Mouse (Mus musculus) MEL (cell line): ENCODE results near the gene Gemin5. TPM values are rescaled to one million over a fixed set of nuclear protein-coding genes. Genes with fewer than 3 reads are reported as not detected.

Source experiments
- DNase-seq: peaks from one replicate; pipeline ENCODE4 v3.0.0; 2011; ENCODE audit warnings: low read depth, low spot score
- H3K27ac ChIP-seq: 2 replicates; pipeline ENCODE4 v1.5.1; 2012; ENCODE audit warnings: low read depth, mild to moderate bottlenecking, control low read depth, low read length, moderate library complexity; ENCODE audit not compliant: control insufficient read depth
- H3K27me3 ChIP-seq, 2 experiments: fragments of 150-350 bp in 1 of 2; sonication (generic) in 1 of 2; 2 replicates each; pipeline ENCODE4 v1.6.1; 2012; ENCODE audit warnings: low read length in 2 of 2, mild to moderate bottlenecking in 2 of 2, improper control_type of control experiment in 1 of 2, moderate library complexity in 1 of 2; ENCODE audit not compliant: insufficient read depth in 2 of 2, control insufficient read depth in 1 of 2
- H3K36me3 ChIP-seq, 2 experiments: 2 replicates each; pipeline ENCODE4 v1.6.1; 2012 to 2014; ENCODE audit warnings: low read length in 2 of 2, improper control_type of control experiment in 1 of 2, inconsistent platforms in 1 of 2, mild to moderate bottlenecking in 1 of 2; ENCODE audit not compliant: insufficient read depth in 2 of 2, control insufficient read depth in 1 of 2
- H3K4me1 ChIP-seq, 2 experiments: fragments of 150-350 bp in 1 of 2; sonication (generic) in 1 of 2; 2 replicates each; pipeline ENCODE4 v1.6.1; 2012; ENCODE audit warnings: low read length in 2 of 2, improper control_type of control experiment in 1 of 2, mild to moderate bottlenecking in 1 of 2; ENCODE audit not compliant: insufficient read depth in 2 of 2, control insufficient read depth in 1 of 2
- H3K4me3 ChIP-seq, 2 experiments: fragments of 150-350 bp in 1 of 2; sonication (generic) in 1 of 2; 2 replicates each; pipeline ENCODE4 v1.5.1; 2012; ENCODE audit warnings: low read depth in 2 of 2, low read length in 2 of 2, mild to moderate bottlenecking in 2 of 2, moderate library complexity in 2 of 2, control low read depth in 1 of 2, improper control_type of control experiment in 1 of 2; ENCODE audit not compliant: control insufficient read depth in 1 of 2, insufficient read depth in 1 of 2
- H3K79me2 ChIP-seq: 2 replicates; pipeline ENCODE4 v1.6.1; 2012; ENCODE audit warnings: mild to moderate bottlenecking, low read length, moderate library complexity; ENCODE audit not compliant: control insufficient read depth, poor library complexity, insufficient read depth
- H3K9ac ChIP-seq: 2 replicates; pipeline ENCODE4 v1.6.1; 2012; ENCODE audit warnings: low read depth, mild to moderate bottlenecking, control low read depth, low read length, moderate library complexity; ENCODE audit not compliant: control insufficient read depth, poor library complexity, severe bottlenecking
- H3K9me3 ChIP-seq: fragments of 150-350 bp; sonication (generic); replicated peaks from 2 replicates; pipeline ENCODE4 v1.6.1; 2012; ENCODE audit warnings: mild to moderate bottlenecking, low read length, improper control_type of control experiment, moderate library complexity; ENCODE audit not compliant: insufficient read depth
- CHD2 ChIP-seq: IDR thresholded peaks from 2 replicates; pipeline ENCODE4 v1.6.1; 2011; ENCODE audit warnings: low read length, improper control_type of control experiment
- CTCF ChIP-seq, 3 experiments: IDR thresholded peaks in 2 of 3; conservative IDR thresholded peaks in 1 of 3; 2 replicates each; pipeline ENCODE4 v1.5.1; 2011 to 2012; ENCODE audit warnings: low read length in 3 of 3, low read depth in 2 of 3, mild to moderate bottlenecking in 2 of 3, improper control_type of control experiment in 1 of 3, inconsistent platforms in 1 of 3, mixed read lengths in 1 of 3, moderate library complexity in 1 of 3; ENCODE audit not compliant: control insufficient read depth in 1 of 3, insufficient read depth in 1 of 3, poor library complexity in 1 of 3, severe bottlenecking in 1 of 3
- E2F4 ChIP-seq: IDR thresholded peaks from 2 replicates; pipeline ENCODE4 v1.6.1; 2011; ENCODE audit warnings: low read depth, low read length, improper control_type of control experiment, borderline replicate concordance
- EP300 ChIP-seq, 2 experiments: IDR thresholded peaks; 2 replicates each; pipeline ENCODE4 v1.6.1; 2011; ENCODE audit warnings: improper control_type of control experiment in 2 of 2, low read length in 2 of 2, low read depth in 1 of 2, mild to moderate bottlenecking in 1 of 2
- ETS1 ChIP-seq: IDR thresholded peaks from 2 replicates; pipeline ENCODE4 v1.6.1; 2012; ENCODE audit warnings: low read depth, mild to moderate bottlenecking, inconsistent platforms, low read length, improper control_type of control experiment, moderate library complexity
- GATA1 ChIP-seq: IDR thresholded peaks from 2 replicates; pipeline ENCODE4 v1.6.1; 2011; ENCODE audit warnings: low read depth, low read length, improper control_type of control experiment
- HCFC1 ChIP-seq: IDR thresholded peaks from 2 replicates; pipeline ENCODE4 v1.6.1; 2012; ENCODE audit warnings: low read depth, mild to moderate bottlenecking, inconsistent platforms, low read length, improper control_type of control experiment, moderate library complexity
- MAFK ChIP-seq: IDR thresholded peaks from 2 replicates; pipeline ENCODE4 v1.6.1; 2011; ENCODE audit warnings: low read depth, mild to moderate bottlenecking, low read length, improper control_type of control experiment, borderline replicate concordance
- MAZ ChIP-seq: IDR thresholded peaks from 2 replicates; pipeline ENCODE4 v1.6.1; 2012; ENCODE audit warnings: low read depth, mild to moderate bottlenecking, inconsistent platforms, low read length, improper control_type of control experiment
- MXI1 ChIP-seq: IDR thresholded peaks from 2 replicates; pipeline ENCODE4 v1.6.1; 2011; ENCODE audit warnings: mild to moderate bottlenecking, low read depth, low read length, improper control_type of control experiment
- MYC ChIP-seq: IDR thresholded peaks from 2 replicates; pipeline ENCODE4 v1.6.1; 2011; ENCODE audit warnings: low read depth, mild to moderate bottlenecking, low read length, improper control_type of control experiment, moderate library complexity
- POLR2A ChIP-seq, 2 experiments: IDR thresholded peaks; 2 replicates each; pipeline ENCODE4 v1.6.1; 2011 to 2012; ENCODE audit warnings: low read length in 2 of 2, mild to moderate bottlenecking in 2 of 2, control low read depth in 1 of 2, improper control_type of control experiment in 1 of 2, low read depth in 1 of 2, moderate library complexity in 1 of 2; ENCODE audit not compliant: control insufficient read depth in 1 of 2, insufficient read depth in 1 of 2, poor library complexity in 1 of 2
- POLR2AphosphoS2 ChIP-seq: IDR thresholded peaks from 2 replicates; pipeline ENCODE4 v1.6.1; 2011; ENCODE audit warnings: low read length, improper control_type of control experiment
- POLR2AphosphoS5 ChIP-seq: IDR thresholded peaks from 2 replicates; pipeline ENCODE4 v1.6.1; 2012; ENCODE audit warnings: low read depth, borderline replicate concordance, mild to moderate bottlenecking, inconsistent platforms, low read length, moderate library complexity, mixed read lengths
- RAD21 ChIP-seq: IDR thresholded peaks from 2 replicates; pipeline ENCODE4 v1.6.1; 2011; ENCODE audit warnings: mild to moderate bottlenecking, low read depth, low read length, improper control_type of control experiment
- RCOR1 ChIP-seq: IDR thresholded peaks from 2 replicates; pipeline ENCODE4 v1.6.1; 2012; ENCODE audit warnings: low read depth, mild to moderate bottlenecking, inconsistent platforms, low read length, improper control_type of control experiment
- SMC3 ChIP-seq: IDR thresholded peaks from 2 replicates; pipeline ENCODE4 v1.6.1; 2011; ENCODE audit warnings: low read depth, low read length, improper control_type of control experiment
- TAL1 ChIP-seq: IDR thresholded peaks from 2 replicates; pipeline ENCODE4 v1.6.1; 2012; ENCODE audit warnings: mild to moderate bottlenecking, inconsistent platforms, low read length, moderate library complexity, mixed read lengths
- TBP ChIP-seq: IDR thresholded peaks from 2 replicates; pipeline ENCODE4 v1.8.0; 2011; ENCODE audit warnings: low read depth, low read length, improper control_type of control experiment
- ZKSCAN1 ChIP-seq: IDR thresholded peaks from 2 replicates; pipeline ENCODE4 v1.6.1; 2012; ENCODE audit warnings: low read depth, mild to moderate bottlenecking, inconsistent platforms, low read length, improper control_type of control experiment, moderate library complexity
- ZMIZ1 ChIP-seq: IDR thresholded peaks from 2 replicates; pipeline ENCODE4 v1.6.1; 2012; ENCODE audit warnings: low read depth, mild to moderate bottlenecking, inconsistent platforms, low read length, improper control_type of control experiment, moderate library complexity
- polyA plus RNA-seq, 2 experiments: library from polyadenylated mRNA; stranded (reverse) in 1 of 2; unstranded in 1 of 2; fragments of >175 nt in 1 of 2; fragments of >200 nt in 1 of 2; gene quantifications; 2 replicates each; pipeline versions ENCODE4 v1.2.1 to v1.2.4; 2012; ENCODE audit warnings: low replicate concordance in 2 of 2, low read depth in 1 of 2; ENCODE audit not compliant: insufficient read length in 2 of 2, insufficient read depth in 1 of 2, missing spikeins in 1 of 2
- total RNA-seq: library from RNA; depleted of rRNA; stranded (reverse); fragments of 300-350 nt; gene quantifications from 2 replicates; pipeline ENCODE4 v1.2.3, GENCODE M21; 2012

Gene Gemin5
- total and polyA plus RNA-seq, 3 experiments: 46.5 to 71.9 (median 52.5) TPM

DNA sequence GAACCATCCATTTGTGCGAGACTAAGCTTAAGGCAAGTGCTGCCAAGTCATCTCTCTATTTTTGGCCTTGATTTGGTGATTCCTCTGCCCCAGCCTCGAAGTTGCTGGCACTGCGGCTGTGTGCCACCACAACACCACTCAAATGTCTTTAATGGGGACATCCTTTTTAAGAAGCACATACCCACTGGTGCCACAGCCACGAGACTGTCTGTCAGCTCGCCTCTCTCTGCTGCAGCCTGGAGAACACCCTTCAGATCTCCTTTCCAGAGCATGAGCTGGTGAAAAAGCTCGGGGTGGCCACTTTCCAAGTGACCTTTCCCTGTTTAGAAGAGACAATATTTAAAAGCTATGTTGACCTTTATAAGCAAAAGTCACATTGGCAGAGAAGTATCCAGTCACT, 31.7 kb downstream of the Gemin5 start:
- Histone ChIP-seq H3K36me3 (peaks cover 0 to 31% of the 10 kb centered on the region in 2 experiments; a peak in 2 of 4 replicates), H3K27ac (no peak overlapping the region), H3K9me3 (no peaks in the 10 kb centered on the region), H3K27me3 (no peaks in the 10 kb centered on the region), H3K9ac (no peak overlapping the region), H3K4me3 (no peak overlapping the region), H3K79me2 (no peaks in the 10 kb centered on the region), H3K4me1 (no peaks in the 10 kb centered on the region)
- TF ChIP-seq HCFC1 (no peak), MAFK (no peak), POLR2A (IDR thresholded peaks at IDR 0.05; ENCODE audit: control insufficient read depth in 1 of 2, insufficient read depth in 1 of 2, low read depth in 1 of 2, low read length in 2 of 2, poor library complexity in 1 of 2) (no peak), RCOR1 (no peak), POLR2AphosphoS2 (no peak), GATA1 (no peak), CHD2 (no peak)
- DNase-seq: no peak

DNA sequence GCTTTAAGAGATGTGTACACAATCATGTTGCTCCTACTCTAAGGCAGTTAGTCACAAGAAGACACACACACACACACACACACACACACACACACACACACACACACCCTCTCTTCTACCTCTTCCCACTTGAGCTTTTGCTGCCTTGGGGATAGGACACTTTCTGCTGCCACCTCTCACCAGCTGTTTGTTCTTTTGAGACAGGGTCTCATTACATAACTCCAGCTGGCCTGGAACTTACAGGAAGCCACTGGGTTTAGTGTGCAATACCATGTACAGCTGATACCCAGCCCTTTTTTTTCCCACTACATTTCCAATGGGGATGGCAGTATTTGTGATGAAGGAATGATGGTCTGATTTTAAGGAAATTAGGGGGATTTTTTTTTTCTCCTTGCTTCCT, 33.0 kb downstream of the Gemin5 start:
- no peak overlapping the region for H3K4me3 ChIP-seq
- no peak for TF ChIP-seq POLR2AphosphoS5
- TF ChIP-seq MYC: no peak
- TF ChIP-seq ZMIZ1: no peak
- no peak for TF ChIP-seq SMC3
- TF ChIP-seq CTCF (IDR thresholded peaks at IDR 0.05 in 2 of 3, conservative IDR thresholded peaks at IDR 0.05 in 1 of 3; ENCODE audit: control insufficient read depth in 1 of 3, insufficient read depth in 1 of 3, low read depth in 2 of 3, low read length in 3 of 3, poor library complexity in 1 of 3, severe bottlenecking in 1 of 3): no peak
- no peak for TF ChIP-seq E2F4
- no peak for TF ChIP-seq TBP
- no peak for TF ChIP-seq MXI1
- no peak for TF ChIP-seq ZKSCAN1
- no peak for TF ChIP-seq ETS1
- no peak for TF ChIP-seq RAD21
- no peak for TF ChIP-seq MAZ
- TF ChIP-seq TAL1: no peak
- no peak for TF ChIP-seq EP300 (IDR thresholded peaks at IDR 0.05; ENCODE audit: low read depth in 1 of 2, low read length in 2 of 2)
- H3K9ac ChIP-seq: no peak overlapping the region
- H3K79me2 ChIP-seq: no peaks in the 10 kb centered on the region
- H3K27me3 ChIP-seq: no peaks in the 10 kb centered on the region
- no peak for DNase-seq
- H3K27ac ChIP-seq: no peak overlapping the region
- no peaks in the 10 kb centered on the region for H3K9me3 ChIP-seq
- no peaks in the 10 kb centered on the region for H3K4me1 ChIP-seq
- H3K36me3 ChIP-seq: peaks cover 0 to 36% of the 10 kb centered on the region in 2 experiments; a peak in 2 of 4 replicates
